ENCODE assay signal across 10 mouse cellular contexts in the genomic region with DNA sequence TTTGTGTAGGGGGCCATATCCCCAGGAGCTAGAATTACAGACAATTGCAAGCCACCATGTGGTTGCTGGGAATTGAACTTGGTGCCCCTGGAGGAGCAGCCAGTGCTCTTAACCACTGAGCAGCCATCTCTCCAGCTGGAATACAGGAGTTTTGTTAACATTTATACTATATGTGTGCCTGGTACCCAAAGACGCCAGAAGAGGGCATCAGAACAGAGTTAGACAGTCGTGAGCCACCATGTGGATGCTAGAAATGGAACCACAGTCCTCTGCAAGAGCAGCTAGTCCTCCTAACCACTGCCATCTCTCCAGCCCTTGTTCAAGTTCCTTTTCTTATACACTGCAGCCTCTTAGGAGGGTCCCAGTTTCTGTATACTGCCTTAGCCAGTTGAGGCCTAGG. TPM values are rescaled to one million over a fixed set of nuclear protein-coding genes. Genes with fewer than 3 reads are reported as not detected.
A peak's percentile ranks its signal among the peaks of the same experiment; 100 is the strongest.
DNase-seq lines count a peak whose midpoint lies in the region; ATAC-seq and TF ChIP-seq lines count a peak whose summit lies in the region.
"Had no signal": no experiment of that assay in that cellular context is flagged by ENCODE, and none has a peak within 500 bp of the region (broad histone marks: within the 10 kb centered on the region; RNA-seq: fewer than 3 reads in every experiment).

No protein-coding gene starts in this region.

- no peaks in the 10 kb centered on the region for H3K9me3 ChIP-seq in liver, postnatal 0 days (ENCODE audit: low read length)
- H3K9me3 ChIP-seq: limb, embryonic 10.5 days had no signal

- peak; percentile 32 for DNase-seq in kidney, adult 9 months
- no peak for DNase-seq in kidney, postnatal 14 days
- peak; percentile 39 to 43 for DNase-seq in B cell, adult 2 months
- no peak for DNase-seq in Patski (ENCODE audit: low read depth, low spot score)
- no peak for DNase-seq in liver, postnatal 0 days
- no peak for DNase-seq in cerebellum, adult 18-20 months
- no peak for DNase-seq in cerebellum, adult 11-12 months
- DNase-seq in right cerebral cortex, postnatal 10 days (ENCODE audit: low spot score in 2 of 2) = no peak
- DNase-seq: heart, postnatal 4 days had no signal

- no peak for ATAC-seq in Patski
- ATAC-seq in liver, postnatal 0 days = no peak

- H3K4me1 ChIP-seq in liver, postnatal 0 days (ENCODE audit: insufficient read depth) = peaks cover 15% of the 10 kb centered on the region

- no peak overlapping the region for H3K4me3 ChIP-seq in liver, postnatal 0 days (ENCODE audit: low read depth, low read length)
- H3K4me3 ChIP-seq: limb, embryonic 10.5 days had no signal

- WGBS in liver, postnatal 0 days (ENCODE audit: insufficient replicate concordance) = 24% methylated on average over 2 of the region's 2 CpGs

- in situ Hi-C loops in Patski (cut with MboI; ENCODE audit: low pct_unique_long_range_greater_than_20kb) = no loop called here

- CTCF ChIA-PET in Patski (lab: Charles Lee) = interaction anchor here (0.9 to 3.7 kb wide), 7 partner anchors 9 to 81 kb away, joined by 3 to 20 read pairs (median 5); no protein-coding TSS in a partner anchor

- no peak overlapping the region for H3K27ac ChIP-seq in liver, postnatal 0 days (ENCODE audit: low read depth)
- H3K27ac ChIP-seq: limb, embryonic 10.5 days had no signal

- H3K4me2 ChIP-seq in liver, postnatal 0 days (ENCODE audit: low read depth, low read length) = no peak overlapping the region

- H3K27me3 ChIP-seq in Patski = no peaks in the 10 kb centered on the region
- H3K27me3 ChIP-seq in liver, postnatal 0 days (ENCODE audit: insufficient read depth, low read length) = no peaks in the 10 kb centered on the region

- TF ChIP-seq EP300 in liver, postnatal 0 days (IDR thresholded peaks at IDR 0.05; ENCODE audit: low read depth) = no peak

- H3K36me3 ChIP-seq in liver, postnatal 0 days (replicated peaks; ENCODE audit: insufficient read depth, low read length) = peaks cover 10% of the 10 kb centered on the region

- TF ChIP-seq CTCF in Patski (IDR thresholded peaks at IDR 0.05) = peak; percentile 81
- TF ChIP-seq CTCF in liver, postnatal 0 days (IDR thresholded peaks at IDR 0.05; ENCODE audit: low read depth) = peak; percentile 55

- POLR2A ChIA-PET in Patski (lab: Charles Lee) = interaction anchor here (0.9 kb wide), 1 partner anchor 425 kb away, joined by 3 read pairs; no protein-coding TSS in a partner anchor

- no peak overlapping the region for H3K9ac ChIP-seq in liver, postnatal 0 days (replicated peaks)

RNA-seq across cellular contexts. Expression of a gene that starts 1.9 kb away (rescaled TPM):
- 13.1 TPM for polyA plus RNA-seq in Patski (2021)
- 7.2 and 8.1 TPM in 2 replicates for polyA plus RNA-seq in liver, postnatal 0 days (2015; fragmentation: Nextera tagmentation; extraction: Ambion mirVana)

RNA-seq across cellular contexts. Expression of a gene that starts 12.2 kb away (rescaled TPM):
- polyA plus RNA-seq in Patski (2021) = 38.0 TPM
- 18.1 and 18.6 TPM in 2 replicates for polyA plus RNA-seq in liver, postnatal 0 days (2015; fragmentation: Nextera tagmentation; extraction: Ambion mirVana)

RNA-seq across cellular contexts. Expression of a gene that starts 12.3 kb away (rescaled TPM):
- polyA plus RNA-seq in Patski (2021) = 30.0 TPM
- polyA plus RNA-seq in liver, postnatal 0 days (2015; fragmentation: Nextera tagmentation; extraction: Ambion mirVana) = 16.4 and 17.0 TPM in 2 replicates

RNA-seq across cellular contexts. Expression of a gene that starts 55.4 kb away (rescaled TPM):
- 26.3 TPM for polyA plus RNA-seq in Patski (2021)
- 11.4 and 12.1 TPM in 2 replicates for polyA plus RNA-seq in liver, postnatal 0 days (2015; fragmentation: Nextera tagmentation; extraction: Ambion mirVana)

Comparison
In these comparisons a context has a peak if more than half of its experiments do, and no peak if none do; other contexts are left out.
1. DNase-seq: peak in kidney, adult 9 months (single experiment) and B cell, adult 2 months (2 of 2); none in kidney, postnatal 14 days (single experiment), Patski (single experiment), liver, postnatal 0 days (single experiment), cerebellum, adult 18-20 months (0 of 2), cerebellum, adult 11-12 months (single experiment) and right cerebral cortex, postnatal 10 days (0 of 2).